Mouse (Mus musculus) heart, adult 2 months (tissue): ENCODE measurements around the gene Adh1. TPM values are rescaled to one million over a fixed set of nuclear protein-coding genes. Genes with fewer than 3 reads are reported as not detected.
A peak's percentile ranks its signal among the peaks of the same experiment; 100 is the strongest.

Experiments
- DNase-seq, 2 experiments: peaks; one replicate each; pipeline ENCODE4 v3.0.0; 2021
- H3K27ac ChIP-seq: fragments of 200-600 bp; 2 replicates; pipeline ENCODE4 v1.8.1; 2022
- H3K27me3 ChIP-seq: fragments of 200-500 bp; 2 replicates; pipeline ENCODE4 v1.6.1; 2012; ENCODE audit warnings: mild to moderate bottlenecking, low read length, inconsistent platforms, mixed read lengths; ENCODE audit not compliant: control insufficient read depth, insufficient read depth
- H3K36me3 ChIP-seq: fragments of 200-500 bp; 2 replicates; pipeline ENCODE4 v1.6.1; 2012; ENCODE audit warnings: low read length, inconsistent platforms; ENCODE audit not compliant: control insufficient read depth, insufficient read depth
- H3K4me1 ChIP-seq: fragments of 200-500 bp; 2 replicates; pipeline ENCODE4 v1.6.1; 2011; ENCODE audit warnings: low read length; ENCODE audit not compliant: control insufficient read depth, insufficient read depth
- H3K4me3 ChIP-seq: fragments of 200-600 bp; 2 replicates; pipeline ENCODE4 v1.8.1; 2022
- H3K79me2 ChIP-seq: fragments of 200-500 bp; replicated peaks from 2 replicates; pipeline ENCODE4 v1.6.1; 2012; ENCODE audit warnings: mild to moderate bottlenecking, inconsistent platforms, low read length, moderate library complexity, mixed read lengths; ENCODE audit not compliant: control insufficient read depth, insufficient read depth
- H3K9ac ChIP-seq: fragments of 200-500 bp; 2 replicates; pipeline ENCODE4 v1.6.1; 2012; ENCODE audit warnings: low read depth, mild to moderate bottlenecking, control low read depth, inconsistent platforms, low read length, mixed read lengths
- CTCF ChIP-seq: fragments of 200-600 bp; IDR thresholded peaks from 2 replicates; pipeline ENCODE4 v1.8.1; 2022; ENCODE audit warnings: antibody characterized with exemption, mild to moderate bottlenecking, moderate library complexity
- EP300 ChIP-seq: fragments of 200-500 bp; IDR thresholded peaks from 2 replicates; pipeline ENCODE4 v1.6.1; 2011; ENCODE audit warnings: low read depth, low read length, control low read depth; ENCODE audit not compliant: insufficient read depth
- POLR2A ChIP-seq: fragments of 200-500 bp; IDR thresholded peaks from 2 replicates; pipeline ENCODE4 v1.6.1; 2011; ENCODE audit warnings: mild to moderate bottlenecking, low read depth, low read length, control low read depth; ENCODE audit not compliant: insufficient read depth
- WGBS: fragments of 180-500 bp; shearing (Covaris S2); methylation state at CpG from one replicate; pipeline ENCODE4 v1.1.7; 2018; 5-methylcytosine and 5-hydroxymethylcytosine counted together
- intact Hi-C: fragments of 180-260 bp; cut with DNase I; formaldehyde crosslinking; loops from one replicate; pipeline ENCODE4 v1.15.1; 2025
- polyA plus RNA-seq: library from polyadenylated mRNA; depleted of rRNA; stranded (reverse); fragments of >200 nt; gene quantifications from 2 replicates; pipeline ENCODE4 v1.2.3, GENCODE M21; 2012
- total RNA-seq, 2 experiments: library from RNA; stranded (reverse); gene quantifications; 2 replicates each; pipeline ENCODE4 v1.2.3; 2021

Gene Adh1
- total and polyA plus RNA-seq, 3 experiments, result 27.5 to 34.3 (median 29.7) TPM

- H3K36me3 ChIP-seq, result peaks cover 3% of the 10 kb centered on the region; the same call in 1 of the 2 replicates
- intact Hi-C loops, result no loop called here
- WGBS, result 88% methylated on average over 14 of the region's 14 CpGs
- no peaks in the 10 kb centered on the region for H3K27me3 ChIP-seq
- no peak for TF ChIP-seq POLR2A
- TF ChIP-seq CTCF, result no peak
- no peak for TF ChIP-seq EP300
- peaks cover 6% of the 10 kb centered on the region for H3K4me1 ChIP-seq
- no peak overlapping the region for H3K9ac ChIP-seq
- H3K79me2 ChIP-seq, result no peaks in the 10 kb centered on the region
- H3K27ac ChIP-seq, result no peak overlapping the region
- DNase-seq, result no peak
- no peak overlapping the region for H3K4me3 ChIP-seq
Observed at GRCm38 (mm10) chr3:138242021-138242726, 18.6 kb upstream of the Adh1 start.

GRCm38 (mm10) chr3:138242933-138243332 lies 17.9 kb upstream of the Adh1 start:
- no peak for DNase-seq
- no peaks in the 10 kb centered on the region for H3K27me3 ChIP-seq
- H3K4me3 ChIP-seq, result no peak overlapping the region
- H3K36me3 ChIP-seq, result peaks cover 3% of the 10 kb centered on the region; the same call in 1 of the 2 replicates
- peaks cover 10% of the 10 kb centered on the region for H3K4me1 ChIP-seq
- H3K9ac ChIP-seq, result no peak overlapping the region
- no peaks in the 10 kb centered on the region for H3K79me2 ChIP-seq
- WGBS, result 88% methylated on average over 6 of the region's 6 CpGs
- TF ChIP-seq CTCF (no peak), POLR2A (no peak), EP300 (no peak)
- intact Hi-C loops, result no loop called here
- no peak overlapping the region for H3K27ac ChIP-seq

GRCm38 (mm10) chr3:138244338-138244874 lies 16.4 kb upstream of the Adh1 start:
- Histone ChIP-seq H3K36me3 (peaks cover 3% of the 10 kb centered on the region), H3K4me3 (no peak overlapping the region), H3K27me3 (no peaks in the 10 kb centered on the region), H3K79me2 (no peaks in the 10 kb centered on the region), H3K4me1 (peaks cover 20% of the 10 kb centered on the region), H3K27ac (no peak overlapping the region), H3K9ac (no peak overlapping the region)
- WGBS, result 82% methylated on average over 7 of the region's 7 CpGs
- no peak for DNase-seq
- TF ChIP-seq POLR2A (no peak), EP300 (no peak), CTCF (no peak)
- intact Hi-C loops, result no loop called here

DNA sequence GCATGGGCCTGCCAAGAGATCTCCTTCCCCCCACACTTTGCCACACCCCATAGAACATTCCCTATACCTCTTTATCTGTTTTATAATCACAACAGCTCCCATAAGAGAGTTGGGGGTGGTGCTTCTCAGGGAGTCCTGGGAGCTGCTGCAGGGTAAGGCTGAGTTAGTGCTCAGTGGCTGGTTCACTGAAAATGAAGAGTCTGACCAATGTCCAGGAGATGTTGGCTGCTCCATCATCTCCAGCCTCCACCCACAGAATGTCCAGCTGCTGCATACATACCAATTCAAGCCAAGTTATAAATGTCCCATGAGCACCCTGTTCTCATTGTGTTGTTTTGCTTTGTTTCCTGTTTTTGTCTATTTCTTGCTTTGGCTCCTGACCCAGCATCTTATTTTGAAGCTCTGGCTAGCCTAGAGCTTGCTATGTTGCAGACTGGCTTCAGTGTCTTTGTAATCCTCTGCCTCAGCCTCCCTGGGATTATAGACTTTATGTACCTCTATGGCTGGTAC lies 14.2 kb upstream of the Adh1 start:
- Histone ChIP-seq H3K9ac (no peak overlapping the region), H3K4me1 (peaks cover 18% of the 10 kb centered on the region), H3K27me3 (no peaks in the 10 kb centered on the region), H3K4me3 (no peak overlapping the region), H3K27ac (peak overlapping the region; percentile 71), H3K36me3 (peaks cover 3% of the 10 kb centered on the region), H3K79me2 (no peaks in the 10 kb centered on the region)
- intact Hi-C loops, result no loop called here
- DNase-seq, result peak in 1 of 2 experiments; percentile 33
- TF ChIP-seq CTCF (no peak), POLR2A (peak; percentile 50), EP300 (no peak)

DNA sequence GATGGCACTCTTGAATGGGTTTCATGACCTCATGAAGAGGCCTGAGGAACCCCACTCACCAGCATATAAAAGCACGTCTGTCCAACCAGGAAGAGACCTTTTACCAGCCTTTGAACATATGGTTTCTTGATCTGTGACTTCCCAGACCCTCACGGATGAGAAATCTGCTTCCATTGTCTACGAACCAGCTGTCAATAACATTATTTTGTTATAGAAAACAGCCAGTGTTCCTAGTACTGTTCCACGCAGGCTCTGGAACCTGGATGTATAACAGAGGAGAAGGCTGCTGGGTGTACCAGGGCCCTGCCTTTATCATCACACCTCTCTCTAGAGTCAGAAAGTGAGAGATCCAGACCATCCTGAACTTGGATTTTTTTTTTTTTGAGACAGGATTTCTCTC lies 13.6 kb upstream of the Adh1 start:
- TF ChIP-seq CTCF (no peak), EP300 (no peak), POLR2A (no peak)
- Histone ChIP-seq H3K27me3 (no peaks in the 10 kb centered on the region), H3K4me3 (no peak overlapping the region), H3K9ac (no peak overlapping the region), H3K36me3 (peaks cover 3% of the 10 kb centered on the region), H3K79me2 (no peaks in the 10 kb centered on the region), H3K27ac (peak overlapping the region; percentile 71), H3K4me1 (peaks cover 18% of the 10 kb centered on the region)
- WGBS, result 64% methylated on average over 4 of the region's 4 CpGs
- no peak for DNase-seq
- intact Hi-C loops, result no loop called here

GRCm38 (mm10) chr3:138248011-138248410 lies 12.8 kb upstream of the Adh1 start:
- Histone ChIP-seq H3K4me3 (no peak overlapping the region), H3K4me1 (peaks cover 18% of the 10 kb centered on the region), H3K27ac (peak overlapping the region; percentile 71), H3K27me3 (no peaks in the 10 kb centered on the region), H3K9ac (no peak overlapping the region), H3K79me2 (no peaks in the 10 kb centered on the region), H3K36me3 (peaks cover 3% of the 10 kb centered on the region)
- no peak for TF ChIP-seq EP300
- TF ChIP-seq POLR2A, result no peak
- TF ChIP-seq CTCF, result no peak
- intact Hi-C loops, result loop anchor here (2.0 kb wide), 1 partner anchor 29 kb away; no protein-coding TSS in a partner anchor
- 58% methylated on average over 7 of the region's 7 CpGs for WGBS
- peak; percentile 36 to 49 for DNase-seq
